Mouse (Mus musculus): ENCODE data around the gene Ppp1r13b. TPM values are rescaled to one million over a fixed set of nuclear protein-coding genes. Genes with fewer than 3 reads are reported as not detected.

Gene Ppp1r13b
- polyA plus RNA-seq, 1 experiment: 0.81 TPM

DNA sequence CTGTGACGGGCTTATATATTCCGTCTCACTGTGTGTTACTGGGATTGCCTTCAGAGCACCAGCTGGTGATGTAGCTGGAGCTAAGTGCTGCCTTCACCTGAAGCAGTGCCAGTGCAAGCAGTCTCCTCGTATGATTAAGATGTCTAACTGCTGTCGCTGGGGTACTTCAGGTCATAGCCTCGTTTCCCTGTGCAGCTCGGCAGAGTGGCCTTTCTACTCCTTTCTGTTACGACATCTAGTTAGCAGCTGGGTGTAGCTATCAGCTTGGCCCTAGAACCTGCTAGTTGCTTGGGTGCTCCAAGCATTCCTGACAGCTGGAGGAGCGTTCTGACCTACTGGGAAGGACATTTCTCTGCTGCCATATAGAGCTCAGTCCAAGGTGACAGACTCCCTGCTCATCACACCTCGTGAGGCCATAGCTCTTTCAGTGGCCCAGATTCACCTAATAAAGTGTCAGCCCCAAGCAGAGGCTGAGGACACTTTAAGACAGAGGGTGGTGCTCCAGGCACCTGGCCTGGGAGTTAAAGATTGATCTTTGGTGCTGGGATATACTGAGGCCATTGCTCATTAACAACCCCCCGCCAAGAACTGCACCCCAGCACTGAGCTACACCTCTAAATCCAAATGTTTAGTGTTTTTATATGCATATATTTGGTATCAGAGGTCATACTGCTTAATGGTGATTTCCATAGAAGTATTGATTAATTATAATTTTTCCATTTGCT is 107.3 kb downstream of the Ppp1r13b start:
- Histone ChIP-seq H3K4me1 (ENCODE audit: control insufficient read depth) (no peaks in the 10 kb centered on the region), H3K27me3 (ENCODE audit: control insufficient read depth) (no peaks in the 10 kb centered on the region), H3K9me3 (ENCODE audit: control insufficient read depth, low read length) (no peaks in the 10 kb centered on the region), H3K36me3 (ENCODE audit: control insufficient read depth) (peaks cover 89% of the 10 kb centered on the region), H3K4me3 (replicated peaks) (no peak overlapping the region)
- TF ChIP-seq TAL1 (IDR thresholded peaks at IDR 0.05; ENCODE audit: low read length): no peak
- TF ChIP-seq GATA1 (IDR thresholded peaks at IDR 0.05; ENCODE audit: low read length): no peak

DNA sequence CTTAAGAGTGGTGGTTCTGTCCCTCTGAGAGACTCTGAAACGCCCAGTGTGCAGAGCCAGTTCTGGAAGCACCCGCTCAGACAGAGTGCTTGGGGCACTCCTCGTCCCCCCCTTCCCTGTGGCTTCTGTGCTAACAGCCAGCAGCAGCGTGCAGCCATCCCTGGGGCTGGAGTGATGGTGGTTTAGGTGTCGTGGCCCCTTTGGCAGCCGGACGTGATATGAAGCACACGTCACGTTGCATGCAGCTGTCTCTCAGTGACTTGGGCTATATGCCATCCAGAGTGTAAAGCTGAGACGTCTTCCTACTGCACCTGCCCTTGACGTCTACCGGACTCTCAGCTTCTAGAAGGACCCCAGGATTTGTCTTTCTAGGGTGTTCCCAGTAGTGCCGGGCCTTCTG is 109.4 kb downstream of the Ppp1r13b start:
- H3K36me3 ChIP-seq (ENCODE audit: control insufficient read depth): peaks cover 89% of the 10 kb centered on the region
- no peak overlapping the region for H3K4me3 ChIP-seq (replicated peaks)
- no peak for TF ChIP-seq GATA1 (IDR thresholded peaks at IDR 0.05; ENCODE audit: low read length)
- no peak for TF ChIP-seq TAL1 (IDR thresholded peaks at IDR 0.05; ENCODE audit: low read length)
- no peaks in the 10 kb centered on the region for H3K27me3 ChIP-seq (ENCODE audit: control insufficient read depth)
- H3K9me3 ChIP-seq (ENCODE audit: control insufficient read depth, low read length): no peaks in the 10 kb centered on the region
- peaks cover 14% of the 10 kb centered on the region for H3K4me1 ChIP-seq (ENCODE audit: control insufficient read depth)

DNA sequence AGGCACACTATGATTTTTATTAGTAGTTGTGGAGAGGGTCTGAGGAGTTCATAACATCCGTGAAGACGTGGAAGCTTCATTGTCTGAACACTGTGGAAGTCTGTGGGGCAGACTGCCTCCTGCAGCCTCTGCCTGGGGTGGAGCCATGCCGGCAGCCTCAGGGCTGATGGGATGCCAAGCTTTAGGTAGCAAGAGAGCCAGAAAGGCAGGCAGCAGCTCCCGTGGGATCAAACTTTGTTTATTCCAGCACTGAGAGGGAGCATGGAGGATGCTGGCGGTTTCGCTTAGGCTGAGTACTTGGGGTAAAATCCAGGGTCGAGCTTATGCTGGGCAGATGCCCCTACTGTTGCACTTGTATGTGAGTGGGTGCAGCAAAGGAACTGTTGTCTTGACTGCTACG is 110.7 kb downstream of the Ppp1r13b start:
- Histone ChIP-seq H3K4me3 (replicated peaks) (no peak overlapping the region), H3K4me1 (ENCODE audit: control insufficient read depth) (peaks cover 18% of the 10 kb centered on the region), H3K9me3 (ENCODE audit: control insufficient read depth, low read length) (no peaks in the 10 kb centered on the region), H3K27me3 (ENCODE audit: control insufficient read depth) (no peaks in the 10 kb centered on the region), H3K36me3 (ENCODE audit: control insufficient read depth) (peaks cover 86% of the 10 kb centered on the region)
- no peak for TF ChIP-seq GATA1 (IDR thresholded peaks at IDR 0.05; ENCODE audit: low read length)
- TF ChIP-seq TAL1 (IDR thresholded peaks at IDR 0.05; ENCODE audit: low read length): no peak

DNA sequence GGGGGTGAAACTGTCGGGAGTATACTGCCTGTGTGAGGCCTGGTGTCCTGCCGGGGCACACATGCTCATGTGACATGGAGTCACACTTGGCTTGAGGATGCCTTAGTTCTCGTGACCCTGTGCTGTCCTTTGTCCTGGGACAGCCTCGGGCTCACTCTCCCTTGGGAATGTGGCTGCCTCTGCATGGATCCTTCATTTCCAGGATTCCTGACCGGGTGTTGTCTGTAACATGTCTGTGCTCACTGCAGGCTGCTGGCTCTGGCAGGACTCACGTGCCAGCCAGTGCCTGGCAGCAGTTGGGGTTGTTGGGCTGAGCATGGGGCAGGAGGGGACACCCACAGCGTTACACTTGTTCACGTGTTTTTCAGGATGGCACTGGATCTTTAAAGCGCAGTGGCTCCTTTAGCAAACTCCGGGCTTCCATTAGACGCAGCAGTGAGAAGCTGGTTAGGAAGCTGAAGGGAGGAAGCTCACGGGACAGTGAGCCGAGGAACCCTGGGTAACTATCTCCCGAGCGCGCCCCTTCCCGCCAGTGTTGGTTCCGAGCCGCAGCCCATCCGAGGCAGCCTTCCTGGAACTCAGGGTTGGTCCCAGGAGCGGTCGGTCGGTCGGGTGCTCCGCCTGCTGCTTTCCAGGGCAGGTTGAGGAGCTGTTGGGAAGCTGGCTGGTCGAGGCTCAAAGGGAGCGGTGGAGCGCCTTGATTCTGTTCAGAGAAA is 112.6 kb downstream of the Ppp1r13b start:
- Histone ChIP-seq H3K27me3 (ENCODE audit: control insufficient read depth) (no peaks in the 10 kb centered on the region), H3K4me1 (ENCODE audit: control insufficient read depth) (peaks cover 18% of the 10 kb centered on the region), H3K36me3 (ENCODE audit: control insufficient read depth) (peaks cover 86% of the 10 kb centered on the region), H3K4me3 (replicated peaks) (no peak overlapping the region), H3K9me3 (ENCODE audit: control insufficient read depth, low read length) (no peaks in the 10 kb centered on the region)
- TF ChIP-seq TAL1 (IDR thresholded peaks at IDR 0.05; ENCODE audit: low read length) (no peak), GATA1 (IDR thresholded peaks at IDR 0.05; ENCODE audit: low read length) (no peak)

DNA sequence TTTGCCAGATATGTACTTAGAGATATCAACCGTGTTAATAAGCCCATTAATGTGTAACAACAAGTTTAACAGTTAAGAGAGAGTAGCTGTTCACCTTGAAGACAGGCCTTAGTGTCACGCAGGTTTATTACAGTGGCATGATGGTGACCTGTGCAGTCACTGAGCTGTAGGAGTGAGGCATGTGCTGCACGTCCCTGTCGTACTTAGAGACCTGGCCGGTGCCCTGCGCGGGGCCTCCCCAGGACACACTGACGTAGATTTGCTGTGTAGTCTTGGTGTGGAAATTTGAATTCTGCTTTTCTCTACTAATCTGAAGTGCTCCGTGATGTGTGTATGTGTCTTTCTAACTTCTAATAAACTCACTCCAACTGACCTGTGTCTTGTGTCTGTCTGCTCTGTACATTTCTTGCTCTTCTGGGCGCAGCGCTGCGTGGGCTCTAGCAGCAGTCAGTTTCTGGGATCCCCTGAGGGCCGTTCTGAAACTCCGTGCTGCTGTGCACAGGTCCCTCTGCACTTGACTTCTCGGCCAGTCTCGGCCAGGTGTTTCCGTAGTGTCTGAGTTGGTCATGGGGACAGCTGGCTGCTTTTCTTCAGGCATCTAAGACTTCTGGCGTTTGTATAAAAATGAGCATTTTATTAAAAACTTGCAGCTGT is 113.3 kb downstream of the Ppp1r13b start:
- Histone ChIP-seq H3K4me1 (ENCODE audit: control insufficient read depth) (peaks cover 18% of the 10 kb centered on the region), H3K9me3 (ENCODE audit: control insufficient read depth, low read length) (no peaks in the 10 kb centered on the region), H3K4me3 (replicated peaks) (no peak overlapping the region), H3K36me3 (ENCODE audit: control insufficient read depth) (peaks cover 89% of the 10 kb centered on the region), H3K27me3 (ENCODE audit: control insufficient read depth) (no peaks in the 10 kb centered on the region)
- TF ChIP-seq GATA1 (IDR thresholded peaks at IDR 0.05; ENCODE audit: low read length) (no peak), TAL1 (IDR thresholded peaks at IDR 0.05; ENCODE audit: low read length) (no peak)

DNA sequence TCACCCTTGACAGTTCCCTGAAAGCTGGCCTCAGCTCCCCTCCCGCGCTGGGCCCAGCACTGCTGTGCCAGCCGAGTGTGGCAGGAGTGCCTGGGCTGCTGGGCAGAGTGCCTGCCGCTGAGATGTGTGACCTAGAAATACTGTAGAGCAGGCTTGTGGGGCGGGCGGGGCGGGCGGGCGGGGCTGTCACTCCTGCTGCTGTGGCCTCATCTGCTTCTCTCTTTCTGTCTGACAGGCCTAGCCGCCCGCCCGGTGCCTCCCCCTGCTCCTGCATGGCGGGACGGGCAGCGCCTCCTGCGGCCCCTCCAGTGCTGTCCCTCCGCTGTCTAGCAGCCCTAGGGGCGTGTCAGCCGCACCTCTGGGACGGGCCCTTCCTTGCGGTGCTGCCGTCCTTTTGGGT is 113.8 kb downstream of the Ppp1r13b start:
- H3K4me1 ChIP-seq (ENCODE audit: control insufficient read depth): peaks cover 18% of the 10 kb centered on the region
- peaks cover 90% of the 10 kb centered on the region for H3K36me3 ChIP-seq (ENCODE audit: control insufficient read depth)
- no peak for TF ChIP-seq GATA1 (IDR thresholded peaks at IDR 0.05; ENCODE audit: low read length)
- H3K27me3 ChIP-seq (ENCODE audit: control insufficient read depth): no peaks in the 10 kb centered on the region
- no peaks in the 10 kb centered on the region for H3K9me3 ChIP-seq (ENCODE audit: control insufficient read depth, low read length)
- no peak overlapping the region for H3K4me3 ChIP-seq (replicated peaks)

DNA sequence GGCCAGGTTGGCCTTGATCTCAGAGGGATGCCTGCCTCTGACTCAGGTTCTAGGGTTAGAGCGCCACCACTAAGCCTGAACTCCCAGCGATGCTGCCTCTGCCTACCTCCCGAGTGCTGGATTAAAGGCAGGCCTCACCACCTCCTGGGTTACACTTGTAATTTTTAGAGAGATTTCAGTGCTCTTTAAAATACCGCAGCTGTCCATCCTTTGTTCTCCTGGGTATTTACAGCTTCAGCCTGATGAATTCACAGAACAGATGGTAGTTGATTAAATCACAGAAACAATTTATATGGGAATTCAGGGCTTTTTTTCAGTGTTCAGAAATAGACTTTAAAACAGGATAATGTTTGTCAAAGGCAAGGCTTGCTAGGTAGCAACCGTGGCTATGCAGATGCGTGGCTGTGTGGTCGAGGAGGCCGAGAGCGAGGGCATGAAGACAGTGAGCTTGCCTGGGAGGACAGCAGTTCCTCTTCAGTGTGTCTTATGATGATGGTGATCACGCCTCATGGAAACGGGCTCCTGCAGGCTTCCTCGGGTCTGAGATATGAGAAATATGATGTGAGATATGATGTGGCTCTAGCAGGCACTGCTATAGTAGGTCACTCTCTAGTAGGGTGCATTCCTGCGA is 116.3 kb downstream of the Ppp1r13b start:
- peaks cover 25% of the 10 kb centered on the region for H3K4me1 ChIP-seq (ENCODE audit: control insufficient read depth)
- no peaks in the 10 kb centered on the region for H3K9me3 ChIP-seq (ENCODE audit: control insufficient read depth, low read length)
- no peaks in the 10 kb centered on the region for H3K27me3 ChIP-seq (ENCODE audit: control insufficient read depth)
- no peak overlapping the region for H3K4me3 ChIP-seq (replicated peaks)
- peaks cover 94% of the 10 kb centered on the region for H3K36me3 ChIP-seq (ENCODE audit: control insufficient read depth)
- TF ChIP-seq TAL1 (IDR thresholded peaks at IDR 0.05; ENCODE audit: low read length) (no peak), GATA1 (IDR thresholded peaks at IDR 0.05; ENCODE audit: low read length) (no peak)

DNA sequence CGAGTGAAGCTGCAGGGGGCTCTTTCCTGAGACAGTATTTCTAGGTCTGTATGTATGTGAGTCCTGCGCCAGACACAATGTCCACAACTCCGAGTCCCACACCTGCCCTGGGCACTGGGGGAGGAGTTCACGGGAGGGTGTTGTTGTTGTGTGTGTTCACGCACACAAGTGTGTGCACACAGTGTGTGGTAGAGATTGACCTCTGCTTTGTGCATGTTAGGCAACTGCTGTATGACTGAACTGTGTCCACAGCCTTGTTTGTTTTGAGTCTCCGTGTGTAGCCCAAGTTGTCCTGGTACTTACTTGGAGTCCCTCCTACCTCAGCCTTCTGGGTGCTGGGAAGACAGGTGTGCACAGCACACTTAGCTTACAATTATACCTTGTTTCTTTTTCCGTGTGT is 117.3 kb downstream of the Ppp1r13b start:
- Histone ChIP-seq H3K4me1 (ENCODE audit: control insufficient read depth) (peaks cover 31% of the 10 kb centered on the region), H3K9me3 (ENCODE audit: control insufficient read depth, low read length) (no peaks in the 10 kb centered on the region), H3K36me3 (ENCODE audit: control insufficient read depth) (peaks cover 94% of the 10 kb centered on the region), H3K27me3 (ENCODE audit: control insufficient read depth) (no peaks in the 10 kb centered on the region), H3K4me3 (replicated peaks) (no peak overlapping the region)
- TF ChIP-seq TAL1 (IDR thresholded peaks at IDR 0.05; ENCODE audit: low read length) (no peak), GATA1 (IDR thresholded peaks at IDR 0.05; ENCODE audit: low read length) (no peak)

DNA sequence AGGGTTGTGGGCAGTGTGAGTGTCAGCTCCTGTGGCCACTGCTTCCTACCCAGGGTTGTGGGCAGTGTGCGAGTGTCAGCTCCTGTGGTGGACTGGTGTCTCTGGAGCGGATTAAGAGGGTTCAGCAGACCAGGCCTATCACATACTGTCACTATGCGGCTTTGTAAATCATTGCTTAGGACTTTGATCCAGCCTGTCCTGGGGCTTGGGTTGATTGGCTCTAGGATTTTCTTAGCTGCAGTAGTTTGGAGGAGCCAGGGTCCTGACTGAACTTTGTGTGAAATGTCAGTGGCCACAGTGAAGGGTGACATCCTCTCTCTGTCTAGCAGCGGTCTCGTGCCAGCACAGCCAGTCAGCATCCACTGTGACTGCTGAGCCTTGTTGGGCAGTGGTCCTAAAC is 117.8 kb downstream of the Ppp1r13b start:
- no peak for TF ChIP-seq TAL1 (IDR thresholded peaks at IDR 0.05; ENCODE audit: low read length)
- no peak for TF ChIP-seq GATA1 (IDR thresholded peaks at IDR 0.05; ENCODE audit: low read length)
- no peak overlapping the region for H3K4me3 ChIP-seq (replicated peaks)
- H3K27me3 ChIP-seq (ENCODE audit: control insufficient read depth): no peaks in the 10 kb centered on the region
- peaks cover 34% of the 10 kb centered on the region for H3K4me1 ChIP-seq (ENCODE audit: control insufficient read depth)
- H3K36me3 ChIP-seq (ENCODE audit: control insufficient read depth): peaks cover 93% of the 10 kb centered on the region
- no peaks in the 10 kb centered on the region for H3K9me3 ChIP-seq (ENCODE audit: control insufficient read depth, low read length)
